Mouse (Mus musculus) right cerebral cortex, postnatal 10 days (tissue): ENCODE measurements at regions not wholly inside any gene's neighbourhood (a gene's known extent, or its start where the extent isn't known, plus 50 kb on each side); places are given as distances from the start of the nearest gene placed in this dataset.

ENCODE experiments used
- DNase-seq, 2 experiments: peaks; one replicate each; pipeline ENCODE4 v3.0.0; 2021; ENCODE audit warnings: low spot score in 2 of 2

- DNase-seq, result peak; percentile 45 to 55
These were observed 96.2 kb downstream of the Gm26897 start for GRCm38 (mm10) chr5:111829891-111830290.

GRCm38 (mm10) chr5:111835737-111836667, 102.3 kb downstream of the Gm26897 start:
- DNase-seq, result no peak

- peak in 1 of 2 experiments; percentile 30 for DNase-seq
These were observed 103.0 kb downstream of the Gm26897 start for GRCm38 (mm10) chr5:111836668-111837234.

GRCm38 (mm10) chr5:111842461-111842860, 108.7 kb downstream of the Gm26897 start:
- no peak for DNase-seq

- peak in 1 of 2 experiments; percentile 31 for DNase-seq
These were observed 110.0 kb downstream of the Gm26897 start for GRCm38 (mm10) chr5:111843622-111844239.

GRCm38 (mm10) chr5:111844528-111844927, 110.8 kb downstream of the Gm26897 start:
- no peak for DNase-seq

- no peak for DNase-seq
These were observed 115.2 kb downstream of the Gm26897 start for GRCm38 (mm10) chr5:111848917-111849316.

- no peak for DNase-seq
These were observed 119.0 kb downstream of the Gm26897 start for GRCm38 (mm10) chr5:111852682-111853081.

- DNase-seq, result no peak
These were observed 121.6 kb downstream of the Gm26897 start for GRCm38 (mm10) chr5:111855366-111855765.

GRCm38 (mm10) chr5:111857200-111857599, 123.5 kb downstream of the Gm26897 start:
- no peak for DNase-seq

GRCm38 (mm10) chr5:111860436-111860835, 126.7 kb downstream of the Gm26897 start:
- no peak for DNase-seq

- DNase-seq, result no peak
These were observed 128.6 kb downstream of the Gm26897 start for GRCm38 (mm10) chr5:111862331-111862730.

- DNase-seq, result peak in 1 of 2 experiments; percentile 32
These were observed 130.2 kb downstream of the Gm26897 start for GRCm38 (mm10) chr5:111863922-111864321.

- DNase-seq, result peak; percentile 64 to 81
These were observed 130.9 kb downstream of the Gm26897 start for GRCm38 (mm10) chr5:111864606-111865005.

- no peak for DNase-seq
These were observed 135.3 kb downstream of the Gm26897 start for GRCm38 (mm10) chr5:111869011-111869410.

- no peak for DNase-seq
These were observed 143.6 kb downstream of the Gm26897 start for GRCm38 (mm10) chr5:111877165-111877793.

- no peak for DNase-seq
These were observed 145.3 kb downstream of the Gm26897 start for GRCm38 (mm10) chr5:111879044-111879443.

- DNase-seq, result no peak
These were observed 146.5 kb downstream of the Gm26897 start for GRCm38 (mm10) chr5:111880268-111880667.

GRCm38 (mm10) chr5:111881517-111881916, 147.8 kb downstream of the Gm26897 start:
- no peak for DNase-seq

GRCm38 (mm10) chr5:111887281-111887680, 153.6 kb downstream of the Gm26897 start:
- no peak for DNase-seq

GRCm38 (mm10) chr5:111890800-111891199, 157.1 kb downstream of the Gm26897 start:
- peak; percentile 64 to 69 for DNase-seq

- no peak for DNase-seq
These were observed 157.6 kb downstream of the Gm26897 start for GRCm38 (mm10) chr5:111891261-111891693.
